Mouse (Mus musculus) thymus, adult 2 months (tissue): ENCODE results near the gene Ccdc22.

Source experiments
- CTCF ChIP-seq: fragments of 200-500 bp; IDR thresholded peaks from 2 replicates; pipeline ENCODE4 v1.5.1; 2012; ENCODE audit warnings: mild to moderate bottlenecking, control low read depth, low read length, moderate library complexity, borderline replicate concordance; ENCODE audit not compliant: control insufficient read depth, poor library complexity, insufficient read depth; ENCODE audit errors: extremely low read depth
- POLR2A ChIP-seq: fragments of 200-500 bp; IDR thresholded peaks from 2 replicates; pipeline ENCODE4 v1.6.1; 2012; ENCODE audit warnings: mild to moderate bottlenecking, low read length, control low read depth, moderate library complexity; ENCODE audit not compliant: control insufficient read depth, poor library complexity, insufficient read depth; ENCODE audit errors: extremely low read depth

- no peak for TF ChIP-seq POLR2A
- TF ChIP-seq CTCF, result no peak
Measured at GRCm38 (mm10) chrX:7604879-7605574, at the start of gene Ccdc22.
